Mouse (Mus musculus) heart, adult 2 months (tissue): Measurements from ENCODE around the gene Cfap20. TPM values are rescaled to one million over a fixed set of nuclear protein-coding genes. Genes with fewer than 3 reads are reported as not detected.

ENCODE experiments used
- DNase-seq, 2 experiments: peaks; one replicate each; pipeline ENCODE4 v3.0.0; 2021
- H3K27ac ChIP-seq: fragments of 200-600 bp; 2 replicates; pipeline ENCODE4 v1.8.1; 2022
- H3K27me3 ChIP-seq: fragments of 200-500 bp; 2 replicates; pipeline ENCODE4 v1.6.1; 2012; ENCODE audit warnings: mild to moderate bottlenecking, low read length, inconsistent platforms, mixed read lengths; ENCODE audit not compliant: control insufficient read depth, insufficient read depth
- H3K36me3 ChIP-seq: fragments of 200-500 bp; 2 replicates; pipeline ENCODE4 v1.6.1; 2012; ENCODE audit warnings: low read length, inconsistent platforms; ENCODE audit not compliant: control insufficient read depth, insufficient read depth
- H3K4me1 ChIP-seq: fragments of 200-500 bp; 2 replicates; pipeline ENCODE4 v1.6.1; 2011; ENCODE audit warnings: low read length; ENCODE audit not compliant: control insufficient read depth, insufficient read depth
- H3K4me3 ChIP-seq: fragments of 200-600 bp; 2 replicates; pipeline ENCODE4 v1.8.1; 2022
- H3K79me2 ChIP-seq: fragments of 200-500 bp; replicated peaks from 2 replicates; pipeline ENCODE4 v1.6.1; 2012; ENCODE audit warnings: mild to moderate bottlenecking, inconsistent platforms, low read length, moderate library complexity, mixed read lengths; ENCODE audit not compliant: control insufficient read depth, insufficient read depth
- H3K9ac ChIP-seq: fragments of 200-500 bp; 2 replicates; pipeline ENCODE4 v1.6.1; 2012; ENCODE audit warnings: low read depth, mild to moderate bottlenecking, control low read depth, inconsistent platforms, low read length, mixed read lengths
- CTCF ChIP-seq: fragments of 200-600 bp; IDR thresholded peaks from 2 replicates; pipeline ENCODE4 v1.8.1; 2022; ENCODE audit warnings: antibody characterized with exemption, mild to moderate bottlenecking, moderate library complexity
- EP300 ChIP-seq: fragments of 200-500 bp; IDR thresholded peaks from 2 replicates; pipeline ENCODE4 v1.6.1; 2011; ENCODE audit warnings: low read depth, low read length, control low read depth; ENCODE audit not compliant: insufficient read depth
- POLR2A ChIP-seq: fragments of 200-500 bp; IDR thresholded peaks from 2 replicates; pipeline ENCODE4 v1.6.1; 2011; ENCODE audit warnings: mild to moderate bottlenecking, low read depth, low read length, control low read depth; ENCODE audit not compliant: insufficient read depth
- WGBS: fragments of 180-500 bp; shearing (Covaris S2); methylation state at CpG from one replicate; pipeline ENCODE4 v1.1.7; 2018; 5-methylcytosine and 5-hydroxymethylcytosine counted together
- intact Hi-C: fragments of 180-260 bp; cut with DNase I; formaldehyde crosslinking; loops from one replicate; pipeline ENCODE4 v1.15.1; 2025
- polyA plus RNA-seq: library from polyadenylated mRNA; depleted of rRNA; stranded (reverse); fragments of >200 nt; gene quantifications from 2 replicates; pipeline ENCODE4 v1.2.3, GENCODE M21; 2012
- total RNA-seq, 2 experiments: library from RNA; stranded (reverse); gene quantifications; 2 replicates each; pipeline ENCODE4 v1.2.3; 2021

Cfap20 gene
- total and polyA plus RNA-seq, 3 experiments: 21.8 to 27.4 (median 24.2) TPM

DNA sequence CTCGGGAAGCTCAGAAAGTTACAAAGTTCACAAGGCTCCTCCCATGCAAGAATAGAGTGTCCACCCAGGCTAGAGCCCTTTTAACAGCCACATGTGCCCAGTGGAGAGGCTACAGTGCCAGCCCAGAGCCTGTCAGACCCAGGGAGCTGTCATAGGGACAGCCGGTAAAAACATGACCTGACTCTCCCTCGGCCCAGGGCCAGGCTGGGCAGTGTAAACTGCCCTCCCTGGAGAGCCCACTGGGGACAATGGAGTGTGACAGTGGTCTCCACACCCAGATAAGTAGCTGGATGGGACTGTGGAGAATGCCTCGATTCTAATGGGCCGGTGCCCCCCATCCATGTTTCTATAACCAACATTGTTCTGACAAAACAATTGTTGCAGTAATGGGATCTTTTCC, 25.2 kb downstream of the Cfap20 start:
- peak in 1 of 2 experiments; percentile 45 for DNase-seq

DNA sequence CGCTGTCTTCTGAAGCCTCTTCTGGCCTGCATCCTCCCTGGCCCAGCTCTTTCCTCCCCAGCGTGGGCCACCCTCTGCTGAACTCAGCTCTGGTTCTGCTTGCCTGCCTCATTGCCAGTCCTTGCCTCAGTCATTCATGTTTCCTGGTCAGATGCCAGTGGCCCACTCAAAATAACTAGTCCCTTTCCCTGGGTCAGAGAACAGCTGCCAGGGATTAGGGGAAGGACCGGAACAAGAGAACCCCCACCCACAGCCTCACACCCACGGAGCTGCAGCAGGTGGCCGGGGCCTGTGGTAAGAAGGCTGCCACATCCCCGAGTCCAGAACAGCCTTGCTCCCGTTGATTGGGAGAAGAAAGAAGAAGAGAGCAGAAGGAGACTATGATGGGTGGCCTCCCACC, 33.6 kb downstream of the Cfap20 start:
- no peak overlapping the region for H3K9ac ChIP-seq
- intact Hi-C loops: no loop called here
- H3K4me1 ChIP-seq: peaks cover under 1% of the 10 kb centered on the region; the same call in 1 of the 2 replicates
- H3K4me3 ChIP-seq: no peak overlapping the region
- DNase-seq: no peak
- no peaks in the 10 kb centered on the region for H3K79me2 ChIP-seq
- 74% methylated on average over 7 of the region's 7 CpGs for WGBS
- TF ChIP-seq CTCF (no peak), POLR2A (no peak), EP300 (no peak)
- no peaks in the 10 kb centered on the region for H3K36me3 ChIP-seq
- no peaks in the 10 kb centered on the region for H3K27me3 ChIP-seq
- no peak overlapping the region for H3K27ac ChIP-seq

More for the DNA sequence above, 25.2 kb downstream of the Cfap20 start:
- intact Hi-C loops: no loop called here
- H3K36me3 ChIP-seq: no peaks in the 10 kb centered on the region
- peak; percentile 36 for TF ChIP-seq CTCF
- no peak for TF ChIP-seq EP300
- H3K4me1 ChIP-seq: peaks cover 6% of the 10 kb centered on the region
- H3K27me3 ChIP-seq: no peaks in the 10 kb centered on the region
- H3K79me2 ChIP-seq: no peaks in the 10 kb centered on the region
- H3K9ac ChIP-seq: no peak overlapping the region
- H3K4me3 ChIP-seq: no peak overlapping the region
- H3K27ac ChIP-seq: peak overlapping the region; percentile 53
- 35% methylated on average over 5 of the region's 5 CpGs for WGBS

DNA sequence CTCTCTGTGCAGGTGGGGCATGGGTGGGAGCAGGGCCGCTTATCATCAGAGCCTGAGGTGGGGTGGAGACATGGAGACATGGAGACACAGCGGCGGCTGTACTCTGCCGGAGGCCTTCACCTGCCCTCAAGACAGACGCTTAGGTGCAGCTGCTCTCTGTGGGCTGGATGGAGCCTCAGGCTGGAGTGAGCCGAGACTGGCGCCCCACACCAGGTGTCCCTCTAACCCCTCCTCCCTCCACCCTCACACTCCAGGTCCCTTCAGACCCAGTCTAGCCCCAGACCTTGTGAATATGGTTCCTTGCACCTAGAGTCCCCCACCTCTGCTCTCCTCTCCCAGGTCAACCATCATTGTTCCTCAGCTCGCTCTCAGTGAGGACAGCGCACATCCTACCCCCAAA, 35.5 kb downstream of the Cfap20 start:
- no peak for TF ChIP-seq CTCF
- TF ChIP-seq EP300: no peak
- TF ChIP-seq POLR2A: no peak
- Histone ChIP-seq H3K79me2 (no peaks in the 10 kb centered on the region), H3K9ac (no peak overlapping the region), H3K4me1 (peaks cover 8% of the 10 kb centered on the region), H3K4me3 (no peak overlapping the region), H3K27ac (no peak overlapping the region), H3K27me3 (no peaks in the 10 kb centered on the region), H3K36me3 (no peaks in the 10 kb centered on the region)
- intact Hi-C loops: no loop called here
- no peak for DNase-seq
- 93% methylated on average over 9 of the region's 9 CpGs for WGBS

DNA sequence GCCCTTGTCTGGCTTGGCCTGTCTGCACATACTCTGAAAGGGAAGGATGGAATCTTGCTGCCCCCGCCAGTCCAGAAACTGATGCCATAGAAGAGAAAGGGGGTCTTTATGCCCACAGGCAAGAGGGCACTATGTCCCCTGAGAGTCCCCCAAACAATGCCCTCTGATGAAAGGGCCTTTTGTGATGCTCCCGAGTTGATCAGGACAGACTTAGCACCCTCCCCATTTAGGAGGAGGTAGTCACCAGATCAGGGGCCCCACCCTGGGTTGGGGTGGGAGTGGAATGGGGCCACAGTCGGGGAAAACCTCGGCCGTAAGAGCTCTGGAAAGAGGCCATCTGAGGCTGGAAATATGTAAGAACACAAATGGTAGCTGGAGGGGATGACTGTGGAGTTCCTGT, 37.5 kb downstream of the Cfap20 start:
- no peak overlapping the region for H3K4me3 ChIP-seq
- no peak overlapping the region for H3K9ac ChIP-seq
- intact Hi-C loops: no loop called here
- H3K79me2 ChIP-seq: no peaks in the 10 kb centered on the region
- peaks cover 17% of the 10 kb centered on the region for H3K4me1 ChIP-seq
- H3K27me3 ChIP-seq: no peaks in the 10 kb centered on the region
- no peak for TF ChIP-seq POLR2A
- TF ChIP-seq EP300: no peak
- no peak for TF ChIP-seq CTCF
- 44% methylated on average over 5 of the region's 5 CpGs for WGBS
- DNase-seq: no peak
- H3K27ac ChIP-seq: peak overlapping the region; percentile 54
- H3K36me3 ChIP-seq: no peaks in the 10 kb centered on the region

DNA sequence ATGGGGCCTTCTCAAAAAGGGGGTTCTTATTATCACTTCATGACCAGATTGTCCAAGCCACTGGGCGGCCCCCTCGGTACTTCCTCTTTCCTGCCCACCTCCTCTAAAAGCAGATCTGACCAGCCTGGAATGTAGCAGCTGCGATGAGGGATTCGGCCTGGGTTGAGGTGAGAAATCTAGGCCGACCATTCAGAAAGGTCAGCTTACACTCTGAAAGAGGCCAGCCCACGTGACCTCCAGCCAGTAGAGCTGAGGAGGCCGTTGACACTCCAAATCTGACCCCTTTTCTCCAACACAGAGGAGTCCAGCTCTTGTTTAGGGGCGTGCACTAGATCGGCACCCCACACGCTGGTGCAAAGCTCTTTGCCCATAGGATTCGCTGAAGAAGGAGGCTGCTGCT, 37.9 kb downstream of the Cfap20 start:
- peak overlapping the region; percentile 54 for H3K27ac ChIP-seq
- no peak overlapping the region for H3K4me3 ChIP-seq
- H3K9ac ChIP-seq: no peak overlapping the region
- no peaks in the 10 kb centered on the region for H3K79me2 ChIP-seq
- H3K4me1 ChIP-seq: peaks cover 20% of the 10 kb centered on the region
- 49% methylated on average over 11 of the region's 11 CpGs for WGBS
- DNase-seq: no peak
- no peaks in the 10 kb centered on the region for H3K36me3 ChIP-seq
- H3K27me3 ChIP-seq: no peaks in the 10 kb centered on the region
- intact Hi-C loops: no loop called here
- no peak for TF ChIP-seq CTCF
- TF ChIP-seq EP300: no peak
- no peak for TF ChIP-seq POLR2A

DNA sequence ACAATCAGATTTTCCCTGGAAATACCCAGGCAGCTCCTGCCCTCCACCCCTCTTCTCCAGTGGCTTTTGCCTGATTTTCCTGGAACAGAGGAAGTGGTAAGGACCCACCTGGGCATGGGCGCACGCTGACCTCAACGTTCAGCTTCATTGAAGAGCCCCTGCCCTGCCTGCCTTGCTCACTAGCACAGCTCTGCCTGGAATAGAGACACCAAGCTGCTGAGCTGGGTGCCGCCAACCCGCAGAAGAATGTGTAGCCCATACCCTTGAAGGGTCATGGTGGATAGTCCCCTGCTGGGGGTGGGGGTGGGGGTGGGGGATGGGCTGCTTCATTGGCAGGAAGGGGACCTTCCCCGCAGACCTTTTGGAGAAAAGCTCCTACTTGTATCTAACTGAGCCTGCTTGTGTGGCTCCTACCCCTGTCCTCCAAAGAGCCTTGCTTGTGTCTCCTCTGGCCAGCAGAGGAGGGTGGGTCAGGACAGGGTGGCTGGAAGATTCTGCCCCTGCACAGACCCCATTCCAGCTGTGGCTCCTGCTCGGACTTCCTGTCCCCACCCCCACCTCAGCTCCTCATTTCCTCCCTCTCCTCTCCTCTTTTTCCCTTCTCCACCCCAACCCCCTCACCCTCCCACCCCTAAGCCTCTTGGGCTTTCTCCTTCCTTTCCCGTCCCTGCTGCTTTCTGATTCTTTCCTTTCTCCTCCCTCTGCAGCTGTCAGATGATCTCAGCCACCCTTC, 39.3 kb downstream of the Cfap20 start:
- no peaks in the 10 kb centered on the region for H3K27me3 ChIP-seq
- 21% methylated on average over 8 of the region's 8 CpGs for WGBS
- no peaks in the 10 kb centered on the region for H3K36me3 ChIP-seq
- H3K9ac ChIP-seq: no peak overlapping the region
- peaks cover 23% of the 10 kb centered on the region for H3K4me1 ChIP-seq
- DNase-seq: no peak
- intact Hi-C loops: no loop called here
- TF ChIP-seq POLR2A: no peak
- no peak for TF ChIP-seq CTCF
- TF ChIP-seq EP300: no peak
- H3K4me3 ChIP-seq: no peak overlapping the region
- H3K27ac ChIP-seq: peak overlapping the region; percentile 54
- H3K79me2 ChIP-seq: no peaks in the 10 kb centered on the region
